In the genomic region with DNA sequence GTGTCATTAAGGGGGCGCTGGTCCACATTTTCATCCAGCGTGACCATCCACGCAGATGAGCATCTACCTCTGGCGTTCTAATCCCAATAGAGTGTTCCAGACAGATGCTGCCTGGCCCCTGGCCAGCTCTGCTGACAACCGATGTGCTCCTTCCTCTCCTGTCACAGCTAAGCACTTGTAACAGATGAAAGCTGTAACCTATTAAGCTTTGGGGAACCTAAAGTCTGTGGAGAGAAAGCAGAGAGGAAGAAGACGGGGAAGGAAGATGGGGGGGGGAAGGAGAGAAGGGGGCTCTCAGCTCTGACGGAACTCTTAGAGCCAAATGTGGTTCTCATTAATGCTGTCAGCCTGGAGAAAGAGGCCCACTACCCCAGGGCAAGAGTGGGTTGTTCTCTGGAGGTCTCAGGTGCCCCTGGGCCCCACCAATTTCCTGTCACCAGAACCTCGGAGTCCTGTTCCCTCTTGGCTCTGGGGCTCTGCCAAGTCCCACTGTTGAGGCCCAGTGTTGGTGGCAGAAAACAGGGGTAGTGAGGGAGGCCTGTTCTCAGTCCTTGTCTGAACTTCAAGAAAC, we compare ENCODE assay signal across 9 mouse cellular contexts. TPM values are rescaled to one million over a fixed set of nuclear protein-coding genes. Genes with fewer than 3 reads are reported as not detected.
A peak's percentile ranks its signal among the peaks of the same experiment; 100 is the strongest.
DNase-seq lines count a peak whose midpoint lies in the region; ATAC-seq and TF ChIP-seq lines count a peak whose summit lies in the region.
"Had no signal": no experiment of that assay in that cellular context is flagged by ENCODE, and none has a peak within 500 bp of the region (broad histone marks: within the 10 kb centered on the region; RNA-seq: fewer than 3 reads in every experiment).

No protein-coding gene starts in this region.

- ATAC-seq in intestine, embryonic 15.5 days, result peak; percentile 14; the same call in 1 of the 2 replicates
- ATAC-seq in intestine, postnatal 0 days, result no peak
- no peak for ATAC-seq in stomach, embryonic 15.5 days (ENCODE audit: insufficient read depth, low FRiP score, low read depth)
- no peak for ATAC-seq in stomach, postnatal 0 days (ENCODE audit: low FRiP score, low TSS enrichment)
- peak; percentile 40; the same call in 1 of the 2 replicates for ATAC-seq in hindbrain, embryonic 13.5 days (ENCODE audit: low FRiP score)
- ATAC-seq: Patski had no signal

- TF ChIP-seq EP300 in stomach, postnatal 0 days (optimal IDR thresholded peaks at IDR 0.05), result no peak

- WGBS in intestine, embryonic 15.5 days, result 35% methylated on average over 8 of the region's 8 CpGs
- 53% methylated on average over 8 of the region's 8 CpGs for WGBS in intestine, postnatal 0 days
- WGBS in stomach, embryonic 15.5 days, result 37% methylated on average over 8 of the region's 8 CpGs
- 50% methylated on average over 8 of the region's 8 CpGs for WGBS in stomach, postnatal 0 days
- 31% methylated on average over 8 of the region's 8 CpGs for WGBS in hindbrain, embryonic 13.5 days

- H3K9me3 ChIP-seq in intestine, embryonic 15.5 days, result no peaks in the 10 kb centered on the region
- no peaks in the 10 kb centered on the region for H3K9me3 ChIP-seq in intestine, postnatal 0 days (ENCODE audit: control insufficient read depth)
- no peaks in the 10 kb centered on the region for H3K9me3 ChIP-seq in stomach, embryonic 15.5 days
- no peaks in the 10 kb centered on the region for H3K9me3 ChIP-seq in stomach, postnatal 0 days (ENCODE audit: control insufficient read depth, low read length)
- H3K9me3 ChIP-seq in hindbrain, embryonic 13.5 days, result no peaks in the 10 kb centered on the region

- H3K4me2 ChIP-seq in intestine, embryonic 15.5 days (replicated peaks), result no peak overlapping the region
- no peak overlapping the region for H3K4me2 ChIP-seq in intestine, postnatal 0 days (replicated peaks; ENCODE audit: low read depth)
- H3K4me2 ChIP-seq in stomach, embryonic 15.5 days, result no peak overlapping the region
- H3K4me2 ChIP-seq in stomach, postnatal 0 days (replicated peaks; ENCODE audit: low read depth), result no peak overlapping the region
- no peak overlapping the region for H3K4me2 ChIP-seq in hindbrain, embryonic 13.5 days

- H3K4me3 ChIP-seq in intestine, embryonic 15.5 days (replicated peaks), result no peak overlapping the region
- H3K4me3 ChIP-seq in intestine, postnatal 0 days (ENCODE audit: low read depth, low read length), result no peak overlapping the region
- no peak overlapping the region for H3K4me3 ChIP-seq in stomach, embryonic 15.5 days (replicated peaks)
- H3K4me3 ChIP-seq in stomach, postnatal 0 days (ENCODE audit: low read depth, low read length), result no peak overlapping the region
- H3K4me3 ChIP-seq in hindbrain, embryonic 13.5 days, result no peak overlapping the region

- no peak for TF ChIP-seq CTCF in intestine, postnatal 0 days (IDR thresholded peaks at IDR 0.05; ENCODE audit: low read depth)
- TF ChIP-seq CTCF in stomach, postnatal 0 days (IDR thresholded peaks at IDR 0.05; ENCODE audit: low read depth), result no peak

- DNase-seq in stomach, postnatal 0 days (ENCODE audit: low spot score), result no peak
- DNase-seq in frontal cortex, postnatal 25 days (ENCODE audit: low spot score in 2 of 2), result no peak
- DNase-seq in c-Kit-positive CD71-positive TER-119-positive erythroid progenitor cells, embryonic 14.5 days (ENCODE audit: low spot score), result no peak
- DNase-seq: heart, adult 11 months had no signal

- H3K27me3 ChIP-seq in intestine, embryonic 15.5 days (replicated peaks), result no peaks in the 10 kb centered on the region
- H3K27me3 ChIP-seq in intestine, postnatal 0 days (replicated peaks; ENCODE audit: control insufficient read depth, insufficient read depth, low read length), result no peaks in the 10 kb centered on the region
- H3K27me3 ChIP-seq in stomach, embryonic 15.5 days (replicated peaks), result no peaks in the 10 kb centered on the region
- H3K27me3 ChIP-seq in stomach, postnatal 0 days (ENCODE audit: control insufficient read depth, insufficient read depth, low read length), result no peaks in the 10 kb centered on the region
- H3K27me3 ChIP-seq in hindbrain, embryonic 13.5 days, result no peaks in the 10 kb centered on the region
- H3K27me3 ChIP-seq: Patski had no signal

- H3K9ac ChIP-seq in intestine, embryonic 15.5 days, result 0 out of 2 replicates have a peak overlapping the region, but pooled peaks have one; percentile 4
- H3K9ac ChIP-seq in intestine, postnatal 0 days (ENCODE audit: low read depth, low read length), result no peak overlapping the region
- H3K9ac ChIP-seq in stomach, embryonic 15.5 days, result no peak overlapping the region
- no peak overlapping the region for H3K9ac ChIP-seq in stomach, postnatal 0 days (ENCODE audit: low read length)
- no peak overlapping the region for H3K9ac ChIP-seq in hindbrain, embryonic 13.5 days

- H3K4me1 ChIP-seq in intestine, embryonic 15.5 days (replicated peaks), result peaks cover 17% of the 10 kb centered on the region
- no peaks in the 10 kb centered on the region for H3K4me1 ChIP-seq in intestine, postnatal 0 days (replicated peaks; ENCODE audit: control insufficient read depth, insufficient read depth, low read length)
- H3K4me1 ChIP-seq in stomach, embryonic 15.5 days, result peaks cover 14% of the 10 kb centered on the region
- 0 out of 2 replicates have a peak, but pooled peaks cover 3% of the 10 kb centered on the region for H3K4me1 ChIP-seq in stomach, postnatal 0 days (replicated peaks; ENCODE audit: control insufficient read depth, insufficient read depth)
- peaks cover 31% of the 10 kb centered on the region for H3K4me1 ChIP-seq in hindbrain, embryonic 13.5 days (replicated peaks)

- no peaks in the 10 kb centered on the region for H3K36me3 ChIP-seq in intestine, embryonic 15.5 days
- H3K36me3 ChIP-seq in intestine, postnatal 0 days (ENCODE audit: control insufficient read depth, insufficient read depth), result no peaks in the 10 kb centered on the region
- no peaks in the 10 kb centered on the region for H3K36me3 ChIP-seq in stomach, embryonic 15.5 days
- H3K36me3 ChIP-seq in stomach, postnatal 0 days (ENCODE audit: control insufficient read depth, insufficient read depth, low read length), result no peaks in the 10 kb centered on the region
- no peaks in the 10 kb centered on the region for H3K36me3 ChIP-seq in hindbrain, embryonic 13.5 days

- no peak overlapping the region for H3K27ac ChIP-seq in intestine, embryonic 15.5 days
- no peak overlapping the region for H3K27ac ChIP-seq in intestine, postnatal 0 days (ENCODE audit: low read depth, low read length)
- peak overlapping the region; percentile 2; the same call in 1 of the 2 replicates for H3K27ac ChIP-seq in stomach, embryonic 15.5 days
- H3K27ac ChIP-seq in stomach, postnatal 0 days (replicated peaks), result no peak overlapping the region
- H3K27ac ChIP-seq in hindbrain, embryonic 13.5 days, result peak overlapping the region; percentile 44; the same call in 1 of the 2 replicates

RNA-seq across cellular contexts. Expression of gene Dupd1, which starts 34.7 kb away (rescaled TPM):
- not detected in 2 replicates for polyA plus RNA-seq in intestine, embryonic 15.5 days (2015; fragmentation: Nextera tagmentation; extraction: Ambion mirVana)
- polyA plus RNA-seq in intestine, postnatal 0 days (2015; fragmentation: Nextera tagmentation; extraction: Ambion mirVana), result not detected in 2 replicates
- not detected in 2 replicates for polyA plus RNA-seq in stomach, embryonic 15.5 days (2015; fragmentation: Nextera tagmentation; extraction: Ambion mirVana)
- not detected in 2 replicates for polyA plus RNA-seq in stomach, postnatal 0 days (2015; fragmentation: Nextera tagmentation; extraction: Ambion mirVana)
- polyA plus RNA-seq in hindbrain, embryonic 13.5 days (2015; fragmentation: Nextera tagmentation; extraction: Ambion mirVana), result 0.14 TPM in 1 of 2 replicates, not detected in the other
- polyA plus RNA-seq: Patski had no signal

Comparison
In these comparisons a context has a peak if more than half of its experiments do, and no peak if none do; other contexts are left out.
1. ATAC-seq: peak in intestine, embryonic 15.5 days (single experiment) and hindbrain, embryonic 13.5 days (single experiment); none in intestine, postnatal 0 days (single experiment), stomach, embryonic 15.5 days (single experiment) and stomach, postnatal 0 days (single experiment).
2. H3K27ac ChIP-seq: peak in stomach, embryonic 15.5 days (single experiment) and hindbrain, embryonic 13.5 days (single experiment); none in intestine, embryonic 15.5 days (single experiment), intestine, postnatal 0 days (single experiment) and stomach, postnatal 0 days (single experiment).